Mouse (Mus musculus) left cerebral cortex, postnatal 10 days (tissue): ENCODE data around the gene Cxcr4. TPM values are rescaled to one million over a fixed set of nuclear protein-coding genes. Genes with fewer than 3 reads are reported as not detected.
A peak's percentile ranks its signal among the peaks of the same experiment; 100 is the strongest.

Experiments used
- DNase-seq, 2 experiments: peaks; one replicate each; pipeline ENCODE4 v3.0.0; 2021 to 2022; ENCODE audit warnings: low spot score in 2 of 2, mixed read lengths in 1 of 2; ENCODE audit errors: extremely low spot score in 1 of 2
- intact Hi-C: fragments of 180-260 bp; cut with DNase I; formaldehyde crosslinking; loops from one replicate; pipeline ENCODE4 v1.15.1; 2025
- total RNA-seq, 2 experiments: library from RNA; stranded (reverse); gene quantifications; 2 replicates each; pipeline ENCODE4 v1.2.3; 2021

Gene Cxcr4
- total RNA-seq: 1 to 10 TPM; 7.2 to 10.0 TPM

- intact Hi-C loops: loop anchor here (5.0 kb wide), 1 partner anchor 235 kb away; no protein-coding TSS in a partner anchor
- peak; percentile 42 to 78 for DNase-seq
These were observed at the start of gene Cxcr4 for GRCm38 (mm10) chr1:128592211-128592741. Gene Cxcr4, minus strand, starts transcription at chr1:128592293.

- intact Hi-C loops: no loop called here
- no peak for DNase-seq
These were observed 47.6 kb upstream of the Cxcr4 start for GRCm38 (mm10) chr1:128639707-128640107.

GRCm38 (mm10) chr1:128637230-128637740 lies 45.2 kb upstream of the Cxcr4 start:
- DNase-seq: no peak
- intact Hi-C loops: no loop called here

- intact Hi-C loops: no loop called here
- DNase-seq: no peak
These were observed 44.5 kb upstream of the Cxcr4 start for GRCm38 (mm10) chr1:128636258-128637229.

GRCm38 (mm10) chr1:128633711-128634379 lies 41.8 kb upstream of the Cxcr4 start:
- DNase-seq: no peak
- intact Hi-C loops: no loop called here

GRCm38 (mm10) chr1:128632522-128632921 lies 40.4 kb upstream of the Cxcr4 start:
- intact Hi-C loops: no loop called here
- no peak for DNase-seq

GRCm38 (mm10) chr1:128626144-128626678 lies 34.1 kb upstream of the Cxcr4 start:
- intact Hi-C loops: no loop called here
- DNase-seq: no peak

GRCm38 (mm10) chr1:128623594-128623887 lies 31.4 kb upstream of the Cxcr4 start:
- intact Hi-C loops: no loop called here
- no peak for DNase-seq

GRCm38 (mm10) chr1:128622867-128623593 lies 30.9 kb upstream of the Cxcr4 start:
- no peak for DNase-seq
- intact Hi-C loops: no loop called here

GRCm38 (mm10) chr1:128617654-128618310 lies 25.7 kb upstream of the Cxcr4 start:
- intact Hi-C loops: no loop called here
- DNase-seq: no peak

- intact Hi-C loops: no loop called here
- DNase-seq: no peak
These were observed 24.5 kb upstream of the Cxcr4 start for GRCm38 (mm10) chr1:128616586-128616985.

- intact Hi-C loops: no loop called here
- DNase-seq: no peak
These were observed 23.3 kb upstream of the Cxcr4 start for GRCm38 (mm10) chr1:128615459-128615806.

GRCm38 (mm10) chr1:128614653-128615458 lies 22.8 kb upstream of the Cxcr4 start:
- intact Hi-C loops: no loop called here
- no peak for DNase-seq

- intact Hi-C loops: no loop called here
- DNase-seq: no peak
These were observed 16.0 kb upstream of the Cxcr4 start for GRCm38 (mm10) chr1:128608119-128608518.

GRCm38 (mm10) chr1:128607423-128607822 lies 15.3 kb upstream of the Cxcr4 start:
- intact Hi-C loops: no loop called here
- DNase-seq: no peak

- intact Hi-C loops: no loop called here
- no peak for DNase-seq
These were observed 13.7 kb upstream of the Cxcr4 start for GRCm38 (mm10) chr1:128605794-128606193.

GRCm38 (mm10) chr1:128602688-128603385 lies 10.7 kb upstream of the Cxcr4 start:
- intact Hi-C loops: no loop called here
- DNase-seq: no peak
